Mouse (Mus musculus) ES-E14 (cell line): ENCODE measurements around the gene Sipa1l2.

Source experiments
- ZC3H11A ChIP-seq: IDR thresholded peaks from 2 replicates; pipeline ENCODE4 v1.6.1; 2012; ENCODE audit warnings: low read depth, mild to moderate bottlenecking, inconsistent platforms, low read length, borderline replicate concordance
- ZNF384 ChIP-seq: IDR thresholded peaks from 2 replicates; pipeline ENCODE4 v1.6.1; 2012; ENCODE audit warnings: low read depth, low read length, inconsistent platforms

DNA sequence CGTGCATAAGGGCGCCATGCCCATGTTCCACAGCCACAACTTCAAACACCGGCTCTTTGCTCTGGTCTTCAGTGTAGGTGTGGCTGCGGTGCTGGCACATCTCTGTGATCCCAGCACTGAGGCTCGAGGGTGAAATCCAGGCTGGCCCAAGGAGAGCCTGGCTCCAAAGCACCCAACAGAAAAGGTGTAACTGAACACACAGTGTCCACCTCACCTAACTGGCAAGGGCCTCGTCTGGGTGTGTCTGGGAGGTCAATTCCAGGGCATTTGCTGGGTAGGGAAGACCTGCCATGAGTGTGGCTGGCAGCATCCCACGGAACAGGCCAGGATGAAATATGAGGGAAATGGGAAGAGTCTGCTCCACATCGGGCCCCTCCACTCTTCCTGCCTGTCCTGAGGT is 6.7 kb downstream of the Sipa1l2 start:
- TF ChIP-seq ZNF384 (no peak), ZC3H11A (no peak)
